Mouse (Mus musculus): ENCODE results near the gene Hdac11. TPM values are rescaled to one million over a fixed set of nuclear protein-coding genes. Genes with fewer than 3 reads are reported as not detected.

Gene Hdac11
- total RNA-seq, 2 experiments from 2014 or later = 13.0 to 15.1 TPM

GRCm38 (mm10) chr6:91163195-91163911 is 6.9 kb downstream of the Hdac11 start:
- DNase-seq (ENCODE audit: low spot score) = no peak
- intact Hi-C loops (cut with DNase I) = loop anchor here (10.0 kb wide), 1 partner anchor 351 kb away; the partner anchor contains the start of genes Lsm3 and Xpc

GRCm38 (mm10) chr6:91164584-91164983 is 8.1 kb downstream of the Hdac11 start:
- intact Hi-C loops (cut with DNase I) = loop anchor here (10.0 kb wide), 1 partner anchor 350 kb away; the partner anchor contains the start of genes Lsm3 and Xpc
- no peak for DNase-seq (ENCODE audit: low spot score)

GRCm38 (mm10) chr6:91165210-91165609 is 8.7 kb downstream of the Hdac11 start:
- intact Hi-C loops (cut with DNase I) = loop anchor here (1.0 to 10.0 kb wide), 2 partner anchors 117 to 350 kb away; partner anchors contain the start of genes Lsm3 and Xpc
- no peak for DNase-seq (ENCODE audit: low spot score)

DNA sequence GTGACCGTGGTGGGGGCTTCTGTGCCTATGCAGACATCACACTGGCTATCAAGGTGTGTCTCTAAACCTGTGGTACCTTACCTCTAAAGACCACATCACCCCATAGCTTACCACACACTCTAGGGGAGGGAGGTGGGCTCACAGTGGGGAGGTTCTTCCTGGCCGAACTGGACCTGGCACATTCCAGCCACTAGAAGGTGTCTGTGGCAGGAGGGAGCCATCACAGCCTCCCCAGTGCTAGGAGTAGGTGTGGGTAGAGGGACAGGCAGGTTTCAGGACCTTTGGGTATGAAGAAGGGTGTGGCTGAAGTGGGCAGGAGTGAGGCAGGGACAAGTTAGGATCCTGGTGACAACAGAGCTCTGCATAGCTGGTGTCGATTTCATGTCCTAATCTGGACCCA is 11.4 kb downstream of the Hdac11 start:
- DNase-seq (ENCODE audit: low spot score) = no peak
- intact Hi-C loops (cut with DNase I) = loop anchor here (10.0 kb wide), 1 partner anchor 347 kb away; the partner anchor contains the start of genes Lsm3 and Xpc

DNA sequence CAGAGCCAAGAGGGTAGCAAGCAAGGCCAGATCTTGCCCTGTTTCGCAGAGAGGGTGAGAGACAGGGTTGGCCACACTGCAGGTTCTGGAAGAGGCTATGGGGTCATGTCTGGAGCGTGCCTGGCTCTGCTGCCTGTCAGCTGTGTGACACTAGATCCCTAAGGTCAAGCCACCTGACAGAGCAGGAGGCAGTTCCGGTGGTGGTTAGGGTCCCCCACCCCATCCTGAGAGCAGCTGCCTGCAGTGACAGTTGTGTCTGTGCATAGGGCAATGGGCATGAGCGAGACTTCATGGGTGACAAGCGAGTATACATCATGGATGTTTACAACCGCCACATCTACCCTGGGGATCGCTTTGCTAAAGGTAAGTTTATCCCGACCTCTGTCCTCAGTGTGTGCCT is 12.7 kb downstream of the Hdac11 start:
- intact Hi-C loops (cut with DNase I) = loop anchor here (10.0 kb wide), 1 partner anchor 346 kb away; the partner anchor contains the start of genes Lsm3 and Xpc
- DNase-seq (ENCODE audit: low spot score) = no peak

DNA sequence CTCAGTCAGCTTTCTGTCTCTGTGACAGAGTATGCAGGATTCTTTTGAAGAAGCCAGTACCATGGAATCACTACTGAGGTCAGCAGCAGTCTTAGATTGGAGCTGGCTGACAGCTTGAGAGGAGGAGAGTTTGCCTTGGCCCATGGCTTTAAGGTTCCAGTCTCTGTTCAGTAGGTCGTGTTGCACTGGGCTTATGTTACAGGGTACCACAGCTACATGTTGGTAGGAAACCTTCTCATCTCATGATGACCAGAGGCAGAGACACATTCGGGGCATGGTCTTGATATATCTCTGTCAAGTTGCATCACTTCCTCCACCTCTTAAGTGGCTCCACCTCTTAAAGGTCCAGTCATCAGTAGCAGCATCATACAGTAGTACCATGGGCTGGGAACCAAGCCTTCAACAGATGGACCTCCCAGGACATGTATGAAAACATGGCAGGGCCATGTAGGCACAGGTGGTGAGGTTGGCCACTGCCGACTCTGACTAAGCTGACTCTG is 15.0 kb downstream of the Hdac11 start:
- intact Hi-C loops (cut with DNase I) = loop anchor here (5.0 kb wide), 1 partner anchor 241 kb away; the partner anchor contains the start of gene Wnt7a
- DNase-seq (ENCODE audit: low spot score) = no peak

DNA sequence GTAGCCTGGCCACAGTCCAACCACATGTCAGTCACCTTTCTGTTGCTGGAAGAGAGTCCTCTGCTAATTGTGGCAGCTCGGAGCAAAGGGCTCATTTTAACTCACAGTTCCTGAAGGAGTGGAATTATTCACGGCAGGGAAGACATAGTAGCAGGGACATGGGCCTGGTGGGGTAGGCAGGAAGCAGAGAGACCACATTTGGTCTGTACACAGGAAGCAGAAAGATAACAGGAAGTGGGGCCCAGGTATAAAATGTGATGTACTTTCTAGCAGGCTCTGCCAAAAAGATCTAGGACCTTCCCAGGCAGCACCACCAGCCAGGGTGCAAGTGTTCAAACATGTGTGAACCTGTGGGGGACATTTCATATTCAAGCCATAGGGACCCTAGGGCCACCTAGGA is 15.9 kb downstream of the Hdac11 start:
- DNase-seq (ENCODE audit: low spot score) = no peak
- intact Hi-C loops (cut with DNase I) = loop anchor here (5.0 kb wide), 1 partner anchor 240 kb away; the partner anchor contains the start of gene Wnt7a

GRCm38 (mm10) chr6:91173221-91173880 is 16.9 kb downstream of the Hdac11 start:
- intact Hi-C loops (cut with DNase I) = loop anchor here (1.0 to 5.0 kb wide), 2 partner anchors 104 to 239 kb away; partner anchors contain the start of gene Wnt7a
- DNase-seq (ENCODE audit: low spot score) = peak; percentile 47

DNA sequence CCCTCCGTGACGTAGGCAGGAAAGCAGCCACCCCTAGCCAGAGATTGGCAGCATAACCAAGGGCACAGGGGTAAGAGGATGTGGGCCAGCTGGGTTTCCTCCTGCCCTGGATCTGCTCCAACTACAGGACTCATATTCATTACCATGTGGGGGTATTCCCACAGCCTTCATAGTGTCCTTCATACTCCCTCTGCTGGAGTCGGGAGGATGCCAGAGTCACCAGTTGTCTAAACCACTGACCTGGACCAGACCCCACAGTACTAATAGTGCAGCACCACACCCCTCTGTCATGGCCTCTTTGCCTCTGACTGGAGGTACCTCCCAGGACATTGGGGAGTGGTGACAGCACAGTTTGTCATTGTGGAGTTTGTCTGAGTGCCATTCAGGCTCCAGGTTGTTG is 17.7 kb downstream of the Hdac11 start:
- DNase-seq (ENCODE audit: low spot score) = no peak
- intact Hi-C loops (cut with DNase I) = loop anchor here (5.0 kb wide), 1 partner anchor 238 kb away; the partner anchor contains the start of gene Wnt7a

DNA sequence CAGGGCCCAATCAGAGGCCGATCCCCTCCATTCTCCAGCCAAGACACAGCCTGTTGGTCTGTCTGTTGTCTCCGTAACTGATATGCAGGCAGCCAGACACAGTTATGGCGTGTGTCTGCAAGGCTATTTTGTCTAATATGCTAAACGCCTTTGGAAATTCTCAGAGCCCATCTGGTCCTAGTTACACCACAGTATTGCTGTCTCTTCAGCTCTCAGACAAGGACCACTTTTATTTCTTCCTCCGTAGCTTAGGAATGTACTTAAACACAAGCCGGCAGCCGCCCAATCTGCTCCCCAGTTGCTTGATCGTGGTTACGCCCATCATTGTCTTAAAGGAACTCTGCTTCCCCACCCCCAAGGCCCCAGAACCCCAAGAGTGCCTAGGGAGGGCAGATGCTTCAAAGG is 24.3 kb downstream of the Hdac11 start:
- DNase-seq (ENCODE audit: low spot score) = peak; percentile 40
- intact Hi-C loops (cut with DNase I) = loop anchor here (5.0 kb wide), 1 partner anchor 37 kb away; no protein-coding TSS in a partner anchor

DNA sequence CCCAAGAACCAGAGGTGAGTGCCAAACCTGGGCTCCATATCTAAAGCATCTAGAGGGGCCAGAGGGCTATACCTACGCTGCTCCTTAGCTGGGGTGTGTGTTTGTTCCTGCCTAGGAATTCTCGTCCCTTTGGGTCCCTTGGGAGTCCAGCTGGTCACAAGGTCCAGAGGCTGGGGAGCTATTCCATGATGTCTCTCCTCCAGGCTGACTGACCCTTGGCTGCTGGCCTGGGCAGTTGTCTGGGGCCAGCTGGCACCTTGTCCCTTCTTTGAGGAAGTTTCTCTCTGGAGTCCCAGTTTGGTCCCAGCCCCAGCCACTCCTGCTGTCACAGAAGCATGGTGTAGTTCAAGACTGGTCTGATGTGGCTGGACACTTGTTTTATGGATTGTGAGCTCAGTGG is 24.9 kb downstream of the Hdac11 start:
- intact Hi-C loops (cut with DNase I) = loop anchor here (5.0 kb wide), 1 partner anchor 36 kb away; no protein-coding TSS in a partner anchor
- DNase-seq (ENCODE audit: low spot score) = peak; percentile 91

GRCm38 (mm10) chr6:91182075-91182490 is 25.6 kb downstream of the Hdac11 start:
- no peak for DNase-seq (ENCODE audit: low spot score)
- intact Hi-C loops (cut with DNase I) = loop anchor here (5.0 kb wide), 1 partner anchor 35 kb away; no protein-coding TSS in a partner anchor

DNA sequence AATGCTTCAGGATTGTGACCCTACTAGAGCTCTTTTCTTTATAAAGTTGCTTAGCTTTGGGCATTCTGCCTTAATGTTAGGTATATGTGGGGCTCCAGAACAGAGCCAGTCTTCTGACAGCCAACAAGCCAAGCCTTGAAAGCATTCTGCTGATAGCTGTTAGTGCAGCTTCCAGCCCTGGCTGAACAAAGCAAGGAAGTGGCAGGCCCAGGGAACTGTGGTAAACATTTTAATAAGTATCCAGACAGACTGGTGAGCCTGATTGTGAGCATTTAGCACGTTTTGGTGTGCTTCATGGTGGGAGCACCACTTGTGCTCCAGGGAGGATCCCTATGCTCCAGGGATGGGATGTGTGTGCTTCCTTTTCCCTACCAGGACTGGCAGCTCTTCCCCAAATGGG is 26.6 kb downstream of the Hdac11 start:
- intact Hi-C loops (cut with DNase I) = loop anchor here (5.0 kb wide), 1 partner anchor 34 kb away; no protein-coding TSS in a partner anchor
- DNase-seq (ENCODE audit: low spot score) = no peak

GRCm38 (mm10) chr6:91183980-91184379 is 27.5 kb downstream of the Hdac11 start:
- intact Hi-C loops (cut with DNase I) = loop anchor here (5.0 kb wide), 1 partner anchor 33 kb away; no protein-coding TSS in a partner anchor
- peak; percentile 41 for DNase-seq (ENCODE audit: low spot score)

DNA sequence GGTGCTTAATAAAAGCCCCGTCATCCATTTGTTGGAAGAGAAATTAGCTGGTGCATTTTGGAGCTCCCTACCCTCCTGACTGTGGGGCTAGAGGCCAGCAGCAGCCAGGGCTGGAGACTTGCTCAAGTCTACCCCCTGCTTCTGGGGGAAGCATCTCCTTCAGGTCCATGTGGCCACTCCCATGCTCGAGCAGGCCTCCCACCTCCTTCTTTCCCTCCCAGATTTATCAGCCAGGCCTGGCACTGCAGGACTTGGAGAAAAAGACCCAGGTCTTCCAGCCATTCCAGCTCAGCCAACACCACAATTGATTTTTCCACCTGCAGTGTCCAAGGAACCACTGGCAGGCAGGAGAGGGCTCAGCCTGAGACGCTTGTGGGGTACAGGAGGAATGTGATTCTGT is 28.3 kb downstream of the Hdac11 start:
- intact Hi-C loops (cut with DNase I) = loop anchor here (5.0 kb wide), 1 partner anchor 33 kb away; no protein-coding TSS in a partner anchor
- DNase-seq (ENCODE audit: low spot score) = no peak

GRCm38 (mm10) chr6:91185502-91185901 is 29.0 kb downstream of the Hdac11 start:
- DNase-seq (ENCODE audit: low spot score) = peak; percentile 70
- intact Hi-C loops (cut with DNase I) = no loop called here

GRCm38 (mm10) chr6:91186161-91186931 is 29.9 kb downstream of the Hdac11 start:
- DNase-seq (ENCODE audit: low spot score) = no peak
- intact Hi-C loops (cut with DNase I) = no loop called here

- intact Hi-C loops (cut with DNase I) = no loop called here
- DNase-seq (ENCODE audit: low spot score) = no peak
Measured at GRCm38 (mm10) chr6:91186934-91187333, 30.5 kb downstream of the Hdac11 start.

GRCm38 (mm10) chr6:91187871-91188270 is 31.4 kb downstream of the Hdac11 start:
- no peak for DNase-seq (ENCODE audit: low spot score)
- intact Hi-C loops (cut with DNase I) = no loop called here
